In the genomic region with DNA sequence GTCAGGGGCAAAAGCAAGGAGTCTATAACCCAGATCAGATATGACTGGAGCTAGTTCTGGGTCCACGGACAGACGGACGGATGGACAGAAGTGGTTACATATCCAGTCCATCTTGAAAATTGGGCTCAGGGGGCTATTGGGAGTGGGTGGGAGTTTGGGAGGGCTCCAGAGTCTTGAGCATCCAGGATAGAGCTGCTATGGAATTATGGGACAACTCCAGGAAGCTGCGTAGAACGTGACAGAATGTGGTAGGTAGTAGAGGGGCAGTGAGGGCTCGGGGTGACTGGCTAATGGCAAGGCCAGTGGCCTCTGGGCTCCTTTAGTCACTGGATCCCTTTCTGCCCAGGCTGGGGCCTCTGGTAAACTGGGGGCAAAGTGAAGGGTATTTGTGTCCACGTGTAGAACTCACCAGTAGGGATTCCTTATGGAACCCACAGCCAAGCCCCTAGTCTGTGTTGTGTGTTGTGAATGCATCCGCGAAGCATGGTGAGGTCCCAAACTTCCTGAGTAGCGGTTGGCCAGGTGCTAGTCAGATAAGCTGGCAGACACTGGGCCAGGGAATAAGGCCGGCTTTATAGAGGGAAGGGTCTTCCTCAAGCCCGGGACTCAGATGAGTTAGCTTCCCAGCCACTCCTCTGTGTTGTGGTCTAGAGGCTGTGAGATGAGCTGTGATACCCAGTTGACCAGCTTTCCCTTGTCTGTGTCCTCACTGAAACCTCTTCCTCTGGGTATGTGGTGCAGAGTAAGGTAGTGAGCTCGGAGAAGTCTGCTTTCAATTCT, we compare ENCODE assay signal across 19 mouse cellular contexts. TPM values are rescaled to one million over a fixed set of nuclear protein-coding genes. Genes with fewer than 3 reads are reported as not detected.
DNase-seq lines count a peak whose midpoint lies in the region; ATAC-seq and TF ChIP-seq lines count a peak whose summit lies in the region.
"Had no signal": no experiment of that assay in that cellular context is flagged by ENCODE, and none has a peak within 500 bp of the region (broad histone marks: within the 10 kb centered on the region; RNA-seq: fewer than 3 reads in every experiment).

No protein-coding gene starts in this region.

- WGBS in heart, embryonic 11.5 days (ENCODE audit: insufficient replicate concordance), result 57% methylated on average over 13 of the region's 13 CpGs
- 59% methylated on average over 13 of the region's 13 CpGs for WGBS in liver, embryonic 11.5 days
- WGBS in embryonic facial prominence, embryonic 15.5 days, result 82% methylated on average over 13 of the region's 13 CpGs
- 54% methylated on average over 13 of the region's 13 CpGs for WGBS in small intestine, adult 2 months

- H3K4me2 ChIP-seq in heart, embryonic 11.5 days, result peak overlapping the region; percentile 56
- H3K4me2 ChIP-seq in liver, embryonic 11.5 days, result peak overlapping the region; percentile 21
- peak overlapping the region; percentile 43; the same call in 1 of the 2 replicates for H3K4me2 ChIP-seq in embryonic facial prominence, embryonic 15.5 days (replicated peaks)

- 0 out of 2 replicates have a peak overlapping the region, but pooled peaks have one; percentile 0 for H3K9ac ChIP-seq in heart, embryonic 11.5 days (ENCODE audit: low read depth, low read length)
- no peak overlapping the region for H3K9ac ChIP-seq in liver, embryonic 11.5 days (ENCODE audit: low read depth, low read length)
- H3K9ac ChIP-seq in embryonic facial prominence, embryonic 15.5 days, result no peak overlapping the region

- no peak for TF ChIP-seq CTCF in small intestine, adult 2 months (IDR thresholded peaks at IDR 0.05; ENCODE audit: extremely low read depth, insufficient read length, insufficient replicate concordance, low read depth, low read length)

- no peak overlapping the region for H3K4me3 ChIP-seq in heart, embryonic 11.5 days (ENCODE audit: low read depth, low read length)
- no peak overlapping the region for H3K4me3 ChIP-seq in liver, embryonic 11.5 days (ENCODE audit: low read depth, low read length)
- H3K4me3 ChIP-seq in embryonic facial prominence, embryonic 15.5 days (replicated peaks), result no peak overlapping the region
- H3K4me3 ChIP-seq in small intestine, adult 2 months (ENCODE audit: low read depth, low read length), result no peak overlapping the region
- H3K4me3 ChIP-seq: embryonic facial prominence, embryonic 13.5 days had no signal

- no peaks in the 10 kb centered on the region; the same call in 1 of the 2 replicates for H3K36me3 ChIP-seq in heart, embryonic 11.5 days (ENCODE audit: control insufficient read depth, insufficient read depth, low read length)
- H3K36me3 ChIP-seq in liver, embryonic 11.5 days (ENCODE audit: control insufficient read depth, insufficient read depth, low read length), result no peaks in the 10 kb centered on the region
- no peaks in the 10 kb centered on the region for H3K36me3 ChIP-seq in embryonic facial prominence, embryonic 15.5 days
- no peaks in the 10 kb centered on the region for H3K36me3 ChIP-seq in small intestine, adult 2 months (ENCODE audit: control insufficient read depth, insufficient read depth, low read length)

- no peak for TF ChIP-seq POLR2A in small intestine, adult 2 months (IDR thresholded peaks at IDR 0.05; ENCODE audit: low read depth, low read length)

- H3K9me3 ChIP-seq in heart, embryonic 11.5 days (replicated peaks; ENCODE audit: control insufficient read depth, low read length), result no peaks in the 10 kb centered on the region
- no peaks in the 10 kb centered on the region for H3K9me3 ChIP-seq in liver, embryonic 11.5 days (ENCODE audit: control insufficient read depth, low read length)
- no peaks in the 10 kb centered on the region for H3K9me3 ChIP-seq in embryonic facial prominence, embryonic 15.5 days (replicated peaks)
- H3K9me3 ChIP-seq: embryonic facial prominence, embryonic 13.5 days; midbrain, embryonic 10.5 days had no signal

- no peak for DNase-seq in heart, adult 9 months (ENCODE audit: low spot score in 2 of 2)
- DNase-seq in liver, embryonic 11.5 days (ENCODE audit: low spot score), result no peak
- DNase-seq in liver, result no peak
- DNase-seq in left cerebral cortex, postnatal 10 days (ENCODE audit: extremely low spot score in 1 of 2, low spot score in 2 of 2), result no peak
- DNase-seq in retina, postnatal 1 day, result no peak
- DNase-seq: cerebellum, postnatal 25 days; kidney, adult 2 months; left cerebral cortex, postnatal 4 days had no signal

- intact Hi-C loops in left cerebral cortex, postnatal 10 days (cut with DNase I), result no loop called here

- H3K4me1 ChIP-seq in heart, embryonic 11.5 days (ENCODE audit: control insufficient read depth, insufficient read depth, low read length), result peaks cover 98% of the 10 kb centered on the region
- H3K4me1 ChIP-seq in liver, embryonic 11.5 days (replicated peaks; ENCODE audit: control insufficient read depth, insufficient read depth, low read length), result peaks cover 71% of the 10 kb centered on the region
- H3K4me1 ChIP-seq in embryonic facial prominence, embryonic 15.5 days, result peaks cover 91% of the 10 kb centered on the region
- H3K4me1 ChIP-seq in small intestine, adult 2 months (ENCODE audit: control insufficient read depth, insufficient read depth, insufficient read length, low read length), result peaks cover 43% of the 10 kb centered on the region

- H3K27ac ChIP-seq in heart, embryonic 11.5 days (ENCODE audit: low read depth, low read length), result peak overlapping the region; percentile 73
- H3K27ac ChIP-seq in liver, embryonic 11.5 days (ENCODE audit: low read depth, low read length), result no peak overlapping the region
- H3K27ac ChIP-seq in embryonic facial prominence, embryonic 15.5 days (replicated peaks), result peak overlapping the region; percentile 74
- peak overlapping the region; percentile 57 for H3K27ac ChIP-seq in small intestine, adult 2 months (ENCODE audit: insufficient read depth, low read depth, low read length)

- H3K27me3 ChIP-seq in heart, embryonic 11.5 days (ENCODE audit: control insufficient read depth, insufficient read depth, low read length), result no peaks in the 10 kb centered on the region
- H3K27me3 ChIP-seq in liver, embryonic 11.5 days (replicated peaks; ENCODE audit: control insufficient read depth, insufficient read depth, low read length), result no peaks in the 10 kb centered on the region
- no peaks in the 10 kb centered on the region for H3K27me3 ChIP-seq in embryonic facial prominence, embryonic 15.5 days
- H3K27me3 ChIP-seq in small intestine, adult 2 months (ENCODE audit: control insufficient read depth, insufficient read depth, low read length), result no peaks in the 10 kb centered on the region
- H3K27me3 ChIP-seq: embryonic facial prominence, embryonic 13.5 days had no signal

- ATAC-seq in heart, embryonic 11.5 days (replicated peaks; ENCODE audit: insufficient number of reproducible peaks, low FRiP score, low TSS enrichment), result no peak
- no peak for ATAC-seq in liver, embryonic 11.5 days (replicated peaks; ENCODE audit: low FRiP score)
- ATAC-seq in embryonic facial prominence, embryonic 15.5 days (ENCODE audit: insufficient number of reproducible peaks, low FRiP score, low TSS enrichment, low read depth), result no peak
- ATAC-seq: forebrain, embryonic 14.5 days had no signal

RNA-seq across cellular contexts. Expression of gene Hspg2, which starts 6.9 kb away (rescaled TPM):
- polyA plus RNA-seq in heart, embryonic 11.5 days (2014; fragmentation: Nextera tagmentation; extraction: Ambion mirVana), result 55.5 and 56.4 TPM in 2 replicates
- 19.9 and 20.8 TPM in 2 replicates for polyA plus RNA-seq in liver, embryonic 11.5 days (2014; fragmentation: Nextera tagmentation; extraction: Ambion mirVana)
- 48.5 and 49.1 TPM in 2 replicates for polyA plus RNA-seq in embryonic facial prominence, embryonic 15.5 days (2015; fragmentation: Nextera tagmentation; extraction: Ambion mirVana)
- 38.2 and 40.5 TPM in 2 replicates for polyA plus RNA-seq in small intestine, adult 2 months (2012; rRNA removed)
- total RNA-seq in left cerebral cortex, postnatal 10 days (2021), result 10 to 100 TPM; 11.0 to 11.5 TPM

RNA-seq across cellular contexts. Expression of gene 1700013G24Rik, which starts 22.4 kb away (rescaled TPM):
- not detected in 2 replicates for polyA plus RNA-seq in heart, embryonic 11.5 days (2014; fragmentation: Nextera tagmentation; extraction: Ambion mirVana)
- polyA plus RNA-seq in liver, embryonic 11.5 days (2014; fragmentation: Nextera tagmentation; extraction: Ambion mirVana), result not detected in 2 replicates
- not detected in 2 replicates for polyA plus RNA-seq in embryonic facial prominence, embryonic 15.5 days (2015; fragmentation: Nextera tagmentation; extraction: Ambion mirVana)
- polyA plus RNA-seq in small intestine, adult 2 months (2012; rRNA removed), result not detected in 2 replicates
- not detected for total RNA-seq in left cerebral cortex, postnatal 10 days (2021)
- total RNA-seq: adrenal gland, postnatal 10 days; gastrocnemius, adult 8-10 months; left cerebral cortex, postnatal 4 days; MEL had no signal
- polyA plus RNA-seq: embryonic facial prominence, embryonic 13.5 days; forebrain, embryonic 14.5 days; hindbrain, embryonic 11.5 days; midbrain, embryonic 10.5 days had no signal

RNA-seq across cellular contexts. Expression of gene Cela3b, which starts 45.1 kb away (rescaled TPM):
- not detected in 2 replicates for polyA plus RNA-seq in heart, embryonic 11.5 days (2014; fragmentation: Nextera tagmentation; extraction: Ambion mirVana)
- polyA plus RNA-seq in liver, embryonic 11.5 days (2014; fragmentation: Nextera tagmentation; extraction: Ambion mirVana), result not detected in 2 replicates
- polyA plus RNA-seq in embryonic facial prominence, embryonic 15.5 days (2015; fragmentation: Nextera tagmentation; extraction: Ambion mirVana), result not detected in 2 replicates
- 42.4 and 23,172 TPM in 2 replicates for polyA plus RNA-seq in small intestine, adult 2 months (2012; rRNA removed)
- not detected for total RNA-seq in left cerebral cortex, postnatal 10 days (2021)
- total RNA-seq: adrenal gland, postnatal 10 days; gastrocnemius, adult 8-10 months; left cerebral cortex, postnatal 4 days; MEL had no signal
- polyA plus RNA-seq: C2C12; embryonic facial prominence, embryonic 13.5 days; forebrain, embryonic 14.5 days; hindbrain, embryonic 11.5 days; kidney, adult 2 months; midbrain, embryonic 10.5 days had no signal

Comparison
In these comparisons a context has a peak if more than half of its experiments do, and no peak if none do; other contexts are left out.
1. RNA of gene Cela3b, which starts 45.1 kb away (polyA plus RNA-seq): 42.4 to 23,172 TPM in small intestine, adult 2 months; not detected in embryonic facial prominence, embryonic 15.5 days, not detected in heart, embryonic 11.5 days and not detected in liver, embryonic 11.5 days; every median in the first group is over 10 times any median in the second.
2. Peak in every context shown above with its lines, with median percentiles within 50 percentile points of each other: H3K4me2 ChIP-seq.